Mouse (Mus musculus) liver, adult 2 months (tissue): Measurements from ENCODE around the gene Psenen. TPM values are rescaled to one million over a fixed set of nuclear protein-coding genes. Genes with fewer than 3 reads are reported as not detected.
A peak's percentile ranks its signal among the peaks of the same experiment; 100 is the strongest.

Experiments used
- DNase-seq: peaks from one replicate; pipeline ENCODE4 v3.0.0-alpha.2; 2011; ENCODE audit warnings: low read depth, low spot score; ENCODE audit errors: extremely low read depth
- H3K27ac ChIP-seq: fragments of 200-500 bp; replicated peaks from 2 replicates; pipeline ENCODE4 v1.5.1; 2012; ENCODE audit warnings: low read depth, mild to moderate bottlenecking, control low read depth, inconsistent platforms, low read length; ENCODE audit not compliant: insufficient read depth
- H3K27me3 ChIP-seq: fragments of 200-500 bp; 2 replicates; pipeline ENCODE4 v1.6.1; 2012; ENCODE audit warnings: mild to moderate bottlenecking, moderate library complexity, low read length, inconsistent platforms; ENCODE audit not compliant: control insufficient read depth, insufficient read depth
- H3K36me3 ChIP-seq: fragments of 200-500 bp; 2 replicates; pipeline ENCODE4 v1.6.1; 2012; ENCODE audit warnings: low read length, inconsistent platforms; ENCODE audit not compliant: control insufficient read depth, insufficient read depth
- H3K4me1 ChIP-seq: fragments of 200-500 bp; 2 replicates; pipeline ENCODE4 v1.6.1; 2011; ENCODE audit warnings: low read length; ENCODE audit not compliant: control insufficient read depth, insufficient read depth
- H3K4me3 ChIP-seq: fragments of 200-500 bp; 2 replicates; pipeline ENCODE4 v1.5.1; 2011; ENCODE audit warnings: low read depth, mild to moderate bottlenecking, control low read depth, low read length, moderate library complexity; ENCODE audit not compliant: insufficient read depth
- H3K79me2 ChIP-seq: fragments of 200-500 bp; 2 replicates; pipeline ENCODE4 v1.6.1; 2012; ENCODE audit warnings: inconsistent platforms, mild to moderate bottlenecking, low read length, moderate library complexity; ENCODE audit not compliant: control insufficient read depth, insufficient read depth
- H3K9ac ChIP-seq: fragments of 200-500 bp; 2 replicates; pipeline ENCODE4 v1.6.1; 2012; ENCODE audit warnings: low read depth, mild to moderate bottlenecking, control low read depth, inconsistent platforms, low read length
- CTCF ChIP-seq: fragments of 200-500 bp; IDR thresholded peaks from 2 replicates; pipeline ENCODE4 v1.5.1; 2011; ENCODE audit warnings: low read depth, low read length, control low read depth
- POLR2A ChIP-seq: fragments of 200-500 bp; IDR thresholded peaks from 2 replicates; pipeline ENCODE4 v1.6.1; 2011; ENCODE audit warnings: low read length, control low read depth; ENCODE audit not compliant: insufficient read depth; ENCODE audit errors: extremely low read depth
- WGBS: fragments of 180-500 bp; shearing (Covaris S2); methylation state at CpG from one replicate; pipeline ENCODE4 v1.1.7; 2018; 5-methylcytosine and 5-hydroxymethylcytosine counted together
- polyA plus RNA-seq: library from polyadenylated mRNA; depleted of rRNA; stranded (reverse); fragments of >200 nt; gene quantifications from 2 replicates; pipeline ENCODE4 v1.2.3, GENCODE M21; 2012
- total RNA-seq: library from RNA; depleted of rRNA; stranded (reverse); fragments of >200 nt; gene quantifications from 2 replicates; pipeline ENCODE4 v1.2.3, GENCODE M21; 2014

Psenen gene
- total and polyA plus RNA-seq, 2 experiments = 34.9 to 126 TPM

DNA sequence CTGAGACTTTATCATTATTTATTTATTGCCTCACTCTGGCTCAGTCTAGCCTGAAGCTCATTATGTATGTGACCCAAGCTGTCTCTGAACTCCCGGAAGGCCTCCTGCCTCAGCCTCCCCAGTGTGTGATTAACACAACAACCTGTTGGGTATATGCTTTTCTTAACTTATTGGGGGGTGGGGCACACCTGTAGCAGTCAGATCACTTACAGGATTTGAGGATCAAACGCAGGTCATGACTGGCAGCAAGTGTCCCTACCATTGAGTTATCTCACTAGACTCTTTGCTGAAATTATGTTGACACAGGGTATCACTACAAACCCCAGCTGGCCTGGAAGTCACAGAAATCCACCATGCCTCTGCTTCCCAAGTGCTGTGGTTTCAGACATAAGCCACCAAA lies 3.1 kb downstream of the Psenen start:
- Histone ChIP-seq H3K36me3 (peaks cover 5% of the 10 kb centered on the region; the same call in 1 of the 2 replicates), H3K27me3 (no peaks in the 10 kb centered on the region), H3K9ac (no peak overlapping the region), H3K27ac (peak overlapping the region; percentile 27; the same call in 1 of the 2 replicates), H3K4me1 (peaks cover 15% of the 10 kb centered on the region), H3K4me3 (no peak overlapping the region), H3K79me2 (no peaks in the 10 kb centered on the region)
- DNase-seq = peak; percentile 28
- WGBS = 50% methylated on average over 2 of the region's 2 CpGs
- TF ChIP-seq CTCF (no peak), POLR2A (no peak)

DNA sequence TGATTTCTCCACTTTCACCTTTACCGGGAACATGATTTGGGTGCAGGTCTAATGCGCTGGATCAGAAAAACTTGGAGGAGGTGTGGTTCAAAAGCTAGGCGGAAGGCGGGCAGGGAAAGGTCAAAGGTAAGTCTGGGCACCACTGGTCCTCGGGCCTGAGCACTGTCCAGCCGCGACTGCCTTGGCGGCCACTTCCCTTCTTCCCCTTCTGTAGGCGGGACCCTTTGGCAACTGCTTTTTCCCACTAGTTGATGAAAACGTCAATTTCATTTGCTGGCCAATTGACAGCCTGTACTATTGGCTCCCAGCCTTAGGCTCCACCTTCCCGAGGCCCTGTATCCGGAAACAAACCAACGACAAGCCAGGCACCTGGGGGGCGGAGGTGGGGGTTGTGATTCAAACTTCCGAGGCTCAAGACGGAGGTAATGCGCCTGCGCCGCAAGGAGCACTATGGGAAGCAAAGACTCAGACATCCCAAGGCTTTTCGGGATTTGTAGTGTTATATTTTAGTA lies 3.9 kb downstream of the Psenen start, which contains the start of gene Lin37:
Lin37 (minus strand) TSS at position 396 of the 512 bp plus-strand sequence.
- peak; percentile 99 for DNase-seq
- H3K9ac ChIP-seq = peak within 1 kb of the TSS; percentile 74
- H3K36me3 ChIP-seq = peaks cover 5% of the 10 kb centered on the region; the same call in 1 of the 2 replicates
- H3K4me3 ChIP-seq = peak within 1 kb of the TSS; percentile 62
- TF ChIP-seq CTCF (no peak), POLR2A (0 out of 2 replicates have a peak, but pooled peaks have one; percentile 45)
- peak within 1 kb of the TSS; percentile 27 for H3K27ac ChIP-seq
- no peaks in the 10 kb centered on the region for H3K27me3 ChIP-seq
- H3K79me2 ChIP-seq = no peaks in the 10 kb centered on the region
- WGBS = under 1% methylated on average over 20 of the region's 20 CpGs
- peaks cover 15% of the 10 kb centered on the region for H3K4me1 ChIP-seq

GRCm38 (mm10) chr7:30558656-30559442 lies 4.6 kb downstream of the Psenen start:
- 5% methylated on average over 12 of the region's 12 CpGs for WGBS
- no peaks in the 10 kb centered on the region for H3K79me2 ChIP-seq
- H3K4me1 ChIP-seq = peaks cover 11% of the 10 kb centered on the region

GRCm38 (mm10) chr7:30557901-30558514 lies 5.4 kb downstream of the Psenen start:
- no peak for DNase-seq
- Histone ChIP-seq H3K27ac (no peak overlapping the region), H3K4me1 (peaks cover 14% of the 10 kb centered on the region; the same call in 1 of the 2 replicates), H3K36me3 (peaks cover 5% of the 10 kb centered on the region; the same call in 1 of the 2 replicates), H3K27me3 (no peaks in the 10 kb centered on the region), H3K79me2 (no peaks in the 10 kb centered on the region), H3K4me3 (no peak overlapping the region), H3K9ac (no peak overlapping the region)
- 94% methylated on average over 13 of the region's 13 CpGs for WGBS
- TF ChIP-seq CTCF (no peak), POLR2A (no peak)

More at GRCm38 (mm10) chr7:30558656-30559442, 4.6 kb downstream of the Psenen start:
- Histone ChIP-seq H3K27ac (peak overlapping the region; percentile 19), H3K36me3 (peaks cover 5% of the 10 kb centered on the region; the same call in 1 of the 2 replicates), H3K9ac (peak overlapping the region; percentile 74), H3K27me3 (no peaks in the 10 kb centered on the region), H3K4me3 (peak overlapping the region; percentile 62)
- no peak for DNase-seq
- TF ChIP-seq CTCF (no peak), POLR2A (no peak)

DNA sequence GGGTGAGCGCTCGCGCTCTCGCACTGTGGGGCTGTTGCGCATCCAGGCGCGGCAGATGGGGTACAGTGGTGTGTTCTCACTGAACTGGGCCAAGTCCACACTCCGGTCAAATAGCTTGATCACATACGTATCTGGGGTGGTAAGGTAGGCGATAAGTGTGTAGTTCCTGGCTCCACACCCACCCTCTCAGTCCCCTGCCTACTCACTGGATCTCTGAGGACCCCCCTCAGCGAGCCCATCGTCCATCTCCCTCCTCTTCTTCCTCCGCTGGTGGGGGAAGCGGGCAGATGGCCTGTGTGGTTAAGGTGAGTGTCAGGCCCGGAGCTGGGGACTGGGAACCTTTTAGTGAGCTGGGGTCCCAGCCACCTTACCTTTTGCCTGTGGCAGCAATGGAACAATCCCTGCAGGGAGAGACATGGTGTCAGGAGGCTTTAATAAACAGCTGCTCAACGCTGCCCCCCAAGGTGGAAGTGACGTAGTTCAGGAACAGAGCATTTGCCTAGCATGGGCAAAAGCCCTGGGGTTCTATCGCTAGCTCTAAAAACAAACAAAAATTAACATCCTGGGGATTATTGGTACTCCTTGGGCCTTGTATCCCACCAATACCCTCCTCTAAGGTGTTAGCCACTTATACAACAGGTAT lies 6.4 kb downstream of the Psenen start:
- no peak for DNase-seq
- peaks cover 5% of the 10 kb centered on the region; the same call in 1 of the 2 replicates for H3K36me3 ChIP-seq
- WGBS = 95% methylated on average over 18 of the region's 18 CpGs
- no peaks in the 10 kb centered on the region for H3K27me3 ChIP-seq
- H3K4me1 ChIP-seq = peaks cover 13% of the 10 kb centered on the region; the same call in 1 of the 2 replicates
- no peaks in the 10 kb centered on the region for H3K79me2 ChIP-seq
- H3K9ac ChIP-seq = no peak overlapping the region
- TF ChIP-seq CTCF = peak; percentile 18; the same call in 1 of the 2 replicates
- TF ChIP-seq POLR2A = no peak
- no peak overlapping the region for H3K4me3 ChIP-seq
- H3K27ac ChIP-seq = no peak overlapping the region
